Mouse (Mus musculus) liver, adult 2 months (tissue): ENCODE data around the gene Gm45062.

ENCODE experiments used
- CTCF ChIP-seq: fragments of 200-500 bp; IDR thresholded peaks from 2 replicates; pipeline ENCODE4 v1.5.1; 2011; ENCODE audit warnings: low read depth, low read length, control low read depth
- POLR2A ChIP-seq: fragments of 200-500 bp; IDR thresholded peaks from 2 replicates; pipeline ENCODE4 v1.6.1; 2011; ENCODE audit warnings: low read length, control low read depth; ENCODE audit not compliant: insufficient read depth; ENCODE audit errors: extremely low read depth

DNA sequence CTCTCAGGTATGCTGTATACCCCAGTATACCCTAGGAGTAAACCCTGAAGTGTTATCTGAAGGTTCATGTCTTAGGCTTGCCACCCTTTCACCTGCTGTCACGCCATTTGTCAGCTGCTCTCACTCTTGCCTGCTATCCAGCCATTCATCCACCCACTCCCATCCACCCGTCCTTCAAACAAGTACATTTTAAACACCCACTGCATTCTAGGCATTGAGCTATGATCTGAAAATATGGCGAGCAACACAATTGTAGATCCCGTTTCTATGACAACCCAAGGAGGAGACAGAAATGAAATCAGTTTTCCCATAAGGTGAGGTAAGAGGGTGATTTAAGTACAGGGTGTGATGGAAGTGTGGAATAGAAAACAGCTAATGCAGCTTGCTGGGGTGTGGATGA is 378.9 kb downstream of the Gm45062 start:
- no peak for TF ChIP-seq CTCF
- no peak for TF ChIP-seq POLR2A
